Mouse (Mus musculus): ENCODE measurements at regions not wholly inside any gene's neighbourhood (a gene's known extent, or its start where the extent isn't known, plus 50 kb on each side); places are given as distances from the start of the nearest gene placed in this dataset.

DNA sequence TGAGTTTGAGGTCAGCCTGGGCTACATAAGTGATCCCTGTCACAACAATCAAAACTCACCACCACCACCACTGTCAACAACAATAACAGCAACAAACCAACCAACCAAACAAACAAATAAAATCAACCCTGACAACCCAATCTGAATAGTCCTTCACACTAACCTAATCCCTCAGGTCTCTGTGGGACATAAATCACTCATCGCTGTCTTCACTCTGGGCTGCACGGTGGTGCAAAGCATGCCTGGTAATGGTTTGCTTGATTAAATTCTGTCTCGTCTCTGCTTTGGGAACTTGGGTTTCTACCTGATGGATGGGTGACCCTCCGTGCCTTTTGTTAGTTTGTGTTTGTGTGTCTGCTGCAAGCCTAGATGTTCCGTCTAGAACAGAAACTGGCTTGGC lies 100.6 kb downstream of the Slc17a6 start:
- DNase-seq (ENCODE audit: low spot score): no peak
- intact Hi-C loops (cut with DNase I): no loop called here

DNA sequence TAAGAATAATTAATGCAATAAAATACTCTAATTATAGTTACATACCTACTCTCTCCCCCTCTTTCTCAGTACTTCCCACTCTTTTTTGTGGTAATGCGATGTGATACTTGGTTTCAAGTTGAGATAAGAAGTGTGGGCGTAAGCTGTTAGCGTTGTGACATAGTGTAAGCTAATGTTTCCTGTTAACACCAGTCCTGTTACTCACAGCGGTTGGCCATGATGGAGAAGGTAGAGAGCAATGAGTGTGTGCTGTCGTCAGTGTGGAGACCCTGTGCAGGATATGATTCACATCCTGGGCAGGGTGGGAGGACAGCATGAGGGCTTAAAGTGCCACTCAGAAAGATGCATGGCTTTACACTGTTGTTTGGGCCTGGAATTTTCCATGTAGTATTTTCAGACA lies 102.1 kb downstream of the Slc17a6 start:
- intact Hi-C loops (cut with DNase I): no loop called here
- DNase-seq (ENCODE audit: low spot score): no peak

DNA sequence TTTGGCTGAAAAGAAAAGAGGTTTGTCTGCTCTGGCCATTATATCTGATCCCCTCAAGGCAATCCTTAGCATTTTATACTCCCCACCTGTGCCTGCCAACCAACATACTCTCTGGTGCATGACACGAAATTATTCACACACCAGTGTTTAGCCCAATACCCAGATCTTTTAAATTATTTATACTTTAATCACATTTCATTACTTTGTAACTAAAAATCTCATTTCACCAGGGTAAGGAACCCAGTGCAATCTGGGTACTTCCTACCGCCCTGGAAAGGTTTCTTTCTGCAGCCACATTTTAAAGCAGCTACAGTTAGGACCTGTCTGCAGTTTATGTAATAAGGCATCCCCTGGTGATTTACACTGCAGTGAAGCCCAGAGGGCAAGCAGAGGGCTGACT lies 114.5 kb downstream of the Slc17a6 start:
- DNase-seq (ENCODE audit: low spot score): no peak

DNA sequence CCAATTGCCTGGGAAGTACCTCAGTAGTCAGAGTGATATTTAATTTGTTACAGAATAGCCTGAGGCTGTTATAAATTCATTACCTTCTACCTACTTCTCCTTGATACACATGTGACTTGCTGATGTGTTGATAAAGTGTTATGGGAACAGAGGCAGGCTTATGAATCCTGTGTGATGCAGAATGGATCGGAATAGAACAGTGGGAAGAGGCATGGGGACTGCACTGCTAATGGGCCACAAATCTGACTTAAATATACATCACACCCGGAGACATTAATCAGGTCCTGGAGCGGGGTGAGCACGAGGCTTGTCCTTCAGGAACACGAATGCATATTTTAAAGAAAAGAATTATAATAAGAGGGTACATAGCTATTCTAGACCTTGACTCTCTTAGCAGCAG lies 117.8 kb downstream of the Slc17a6 start:
- intact Hi-C loops (cut with DNase I): no loop called here
- no peak for DNase-seq (ENCODE audit: low spot score)

More for the DNA sequence above, 114.5 kb downstream of the Slc17a6 start:
- intact Hi-C loops (cut with DNase I): no loop called here

DNA sequence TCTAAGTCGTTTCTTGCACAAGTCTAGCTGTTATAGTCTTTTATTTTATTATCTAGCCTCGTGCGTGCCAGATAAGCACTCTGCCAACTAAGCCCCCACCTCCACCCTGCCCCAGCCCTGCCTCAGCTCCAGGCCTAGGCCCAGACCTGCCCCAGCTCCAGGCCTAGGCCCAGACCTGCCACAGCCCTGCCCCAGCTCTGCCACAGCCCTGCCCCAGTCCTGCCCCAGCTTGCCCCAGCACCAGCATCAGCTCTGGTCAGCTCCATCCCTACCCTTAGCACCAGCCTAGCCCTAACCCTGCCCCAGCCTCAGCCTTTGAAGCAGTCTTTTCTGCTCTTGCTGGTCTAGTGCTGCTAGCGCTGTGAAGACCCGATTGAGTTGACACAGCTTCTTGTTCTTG lies 119.1 kb downstream of the Slc17a6 start:
- intact Hi-C loops (cut with DNase I): no loop called here

DNA sequence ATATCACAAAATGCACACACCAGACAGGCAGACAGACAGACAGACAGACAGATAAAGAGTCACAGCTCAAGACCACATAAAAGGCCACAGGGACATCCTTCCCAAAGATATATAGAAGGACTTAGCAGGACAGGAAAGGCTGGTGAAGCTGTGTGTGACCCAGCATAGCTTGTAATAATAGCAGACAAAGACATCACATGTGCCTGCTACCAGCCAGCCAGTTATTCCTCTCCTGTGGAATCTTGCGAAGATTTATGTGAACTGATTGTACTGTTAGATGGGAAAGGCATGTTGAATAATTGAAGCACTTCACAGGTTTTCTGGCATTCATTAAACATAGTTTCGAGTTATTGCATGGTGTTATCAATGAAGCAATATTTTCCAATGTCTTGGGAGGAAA lies 119.1 kb upstream of the Gas2 start:
- DNase-seq (ENCODE audit: low spot score): no peak
- intact Hi-C loops (cut with DNase I): no loop called here

More for the DNA sequence above, 119.1 kb downstream of the Slc17a6 start:
- DNase-seq (ENCODE audit: low spot score): no peak

DNA sequence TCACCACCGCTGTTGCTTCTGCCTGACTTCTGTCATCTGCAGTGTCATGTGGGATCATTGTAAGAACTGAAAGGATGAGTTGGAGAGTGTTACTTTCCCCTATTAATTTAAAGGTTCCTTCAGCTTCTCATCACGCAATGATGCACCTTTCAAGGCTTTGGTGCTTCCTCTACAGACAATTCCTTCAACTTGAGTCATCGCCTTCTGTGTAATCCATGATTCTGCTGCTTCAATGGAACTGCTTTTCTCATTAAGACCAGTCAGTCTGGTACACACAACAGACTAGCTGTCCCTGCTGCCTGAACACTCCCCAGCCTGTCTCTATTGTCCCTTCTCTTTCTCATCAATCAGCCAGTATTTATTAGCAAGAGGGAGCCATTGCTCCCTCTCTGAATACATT lies 116.2 kb upstream of the Gas2 start:
- intact Hi-C loops (cut with DNase I): no loop called here
- DNase-seq (ENCODE audit: low spot score): no peak

DNA sequence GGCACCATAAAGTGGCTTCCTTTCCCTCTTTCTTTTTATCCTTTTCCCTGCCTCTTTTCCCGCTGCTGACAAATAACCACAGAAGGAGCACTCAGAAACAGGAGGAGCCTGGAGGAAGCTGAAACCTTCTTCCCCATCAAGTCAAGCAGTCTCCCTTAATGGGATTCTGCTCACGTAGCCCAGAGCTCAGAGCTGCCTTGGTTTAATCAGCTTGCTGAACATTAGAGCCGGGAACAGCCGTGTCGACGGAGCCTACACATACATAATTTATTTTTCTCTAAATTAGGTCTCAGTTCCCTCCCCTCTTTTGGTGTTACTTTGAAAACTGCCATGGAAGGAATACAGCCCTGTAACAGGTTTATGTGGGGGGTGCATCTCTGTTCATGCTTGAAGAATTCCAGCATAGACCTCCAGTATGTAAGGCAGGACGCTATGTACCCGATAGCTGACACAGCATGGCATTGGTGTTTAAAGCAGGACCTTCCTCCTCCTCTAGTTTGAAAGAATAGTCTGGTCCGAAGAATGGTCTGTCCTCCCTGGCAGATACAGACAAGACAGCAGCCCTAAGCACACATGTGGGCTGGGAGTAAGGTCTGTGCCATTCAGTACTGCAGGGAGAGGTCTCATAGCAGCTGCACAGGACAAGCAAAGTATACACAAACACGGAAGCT lies 113.0 kb upstream of the Gas2 start:
- DNase-seq (ENCODE audit: low spot score): no peak
- intact Hi-C loops (cut with DNase I): no loop called here

DNA sequence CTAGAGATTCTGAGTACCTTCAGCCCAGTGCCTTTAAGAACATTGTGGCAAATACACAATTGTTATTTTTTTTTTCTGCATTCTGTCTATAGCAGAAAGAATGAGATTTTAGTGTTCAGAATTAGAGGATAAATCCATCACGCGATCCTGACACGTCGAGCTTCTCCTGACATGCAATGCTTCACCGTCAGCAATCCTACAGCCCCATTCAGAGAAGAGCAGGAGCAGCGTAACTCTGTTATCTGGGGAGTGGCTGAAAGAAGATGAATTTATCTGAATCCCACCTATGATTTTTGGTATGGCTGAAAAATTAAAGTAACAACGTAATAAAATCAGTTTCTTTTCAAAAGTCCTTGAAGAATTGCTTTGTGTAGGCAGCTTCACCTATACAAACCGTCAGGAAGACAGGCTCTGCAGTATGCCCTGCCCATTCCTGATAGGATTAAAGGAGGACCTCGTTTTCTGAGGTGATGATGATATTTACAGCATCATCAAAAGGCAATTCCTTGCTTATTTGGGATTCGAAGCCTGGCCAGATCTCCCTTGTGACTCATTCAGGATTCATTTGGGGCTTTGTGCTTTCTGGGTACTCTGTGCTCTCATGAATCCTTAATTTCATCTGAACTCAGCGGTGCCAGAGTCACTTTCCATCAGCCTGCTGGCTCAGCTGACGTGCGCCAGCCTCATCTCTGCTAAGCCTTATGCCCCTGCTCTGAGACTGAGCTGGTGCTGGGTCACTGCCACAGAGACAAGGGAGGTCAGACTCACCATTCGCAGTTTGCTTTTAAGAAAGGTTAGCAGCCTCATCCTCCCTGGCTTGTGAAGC lies 112.3 kb upstream of the Gas2 start:
- no peak for DNase-seq (ENCODE audit: low spot score)
- intact Hi-C loops (cut with DNase I): no loop called here

DNA sequence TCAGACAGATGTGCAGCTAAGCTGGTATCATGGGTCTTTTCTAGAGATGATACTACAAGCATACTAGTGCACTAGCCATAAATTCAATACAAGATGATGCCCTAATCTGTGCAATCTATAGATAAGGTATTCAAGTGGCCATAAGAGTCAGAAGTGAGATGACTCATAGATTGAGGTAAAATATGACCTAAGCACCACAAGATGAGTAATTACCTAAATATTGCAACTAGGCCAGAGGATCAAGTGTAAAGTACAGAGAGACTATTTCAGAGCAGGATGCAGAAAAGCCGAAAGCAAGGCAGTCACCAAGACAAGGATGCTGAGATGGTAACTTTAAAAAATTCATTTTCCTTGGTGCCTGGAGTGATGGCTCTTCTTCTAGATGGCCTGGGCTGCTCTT lies 111.5 kb upstream of the Gas2 start:
- intact Hi-C loops (cut with DNase I): no loop called here
- DNase-seq (ENCODE audit: low spot score): no peak

DNA sequence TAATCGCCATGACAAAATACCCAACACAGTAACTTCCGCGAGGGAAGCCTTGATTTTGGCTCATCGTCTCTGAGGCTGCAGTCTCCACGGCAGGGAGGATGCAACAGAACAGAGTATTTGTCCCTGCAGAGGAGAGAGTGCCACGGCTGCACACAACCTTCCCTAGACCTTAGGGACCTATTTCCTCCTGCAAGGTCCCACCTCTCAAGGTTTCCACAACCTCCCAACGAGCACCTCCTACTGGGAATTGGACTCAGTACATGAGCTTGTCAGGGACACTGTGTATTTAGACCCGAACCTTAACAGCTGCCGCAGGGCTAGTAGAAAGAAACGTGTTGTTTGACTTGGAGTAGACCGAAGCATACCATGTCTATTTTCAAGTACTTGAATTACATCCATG lies 108.8 kb upstream of the Gas2 start:
- intact Hi-C loops (cut with DNase I): no loop called here
- DNase-seq (ENCODE audit: low spot score): no peak

DNA sequence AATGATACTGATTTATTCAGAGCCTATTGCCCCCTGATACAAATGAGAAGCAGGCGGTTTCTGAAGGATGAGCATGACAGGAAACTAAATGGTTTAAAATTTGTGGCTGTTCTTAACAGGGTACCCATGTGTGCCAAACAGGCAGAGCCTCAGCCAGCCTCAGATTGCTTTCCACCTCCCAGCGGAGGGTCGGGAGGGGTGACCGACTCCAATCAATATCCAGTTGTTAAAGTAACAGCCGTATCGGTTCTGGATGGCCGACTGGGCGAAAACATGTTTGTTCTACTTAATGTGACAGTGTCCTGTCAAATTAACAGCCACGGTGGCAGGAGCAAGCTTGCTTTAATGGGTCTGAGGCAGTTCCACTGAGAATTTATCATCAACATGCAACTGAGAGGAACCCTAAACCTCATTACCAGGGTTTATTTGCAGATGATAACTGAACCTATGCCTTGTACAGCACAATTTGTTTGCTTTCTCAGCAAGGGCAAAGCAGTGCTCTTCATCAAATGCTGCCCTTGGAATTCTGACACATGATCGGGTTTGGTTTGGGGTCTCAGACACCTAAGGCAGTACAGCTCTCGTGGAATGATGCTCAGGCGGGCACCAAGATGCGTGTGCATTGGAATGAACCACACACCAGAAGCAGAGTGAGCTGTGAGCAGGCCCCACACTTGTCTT lies 107.5 kb upstream of the Gas2 start:
- no peak for DNase-seq (ENCODE audit: low spot score)
- intact Hi-C loops (cut with DNase I): no loop called here

DNA sequence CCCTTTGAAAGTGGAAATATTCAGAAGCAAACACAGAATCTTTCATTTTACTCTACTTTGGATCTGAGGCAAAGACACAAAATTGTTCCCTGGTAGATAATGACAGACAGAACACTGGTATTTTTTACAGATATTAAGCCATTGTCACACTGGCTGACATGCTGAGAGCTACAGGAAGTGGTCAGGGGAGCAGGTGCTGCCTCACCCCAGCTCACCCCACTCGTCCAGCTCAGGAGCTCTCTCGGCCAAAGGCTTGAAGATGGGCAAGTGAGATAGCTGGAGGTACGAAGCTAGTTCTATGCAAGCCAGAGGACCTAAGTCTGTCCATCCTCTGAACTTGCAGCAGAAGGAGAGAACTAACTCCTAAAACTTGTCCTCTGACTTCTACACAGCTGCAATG lies 105.6 kb upstream of the Gas2 start:
- intact Hi-C loops (cut with DNase I): no loop called here
- no peak for DNase-seq (ENCODE audit: low spot score)

DNA sequence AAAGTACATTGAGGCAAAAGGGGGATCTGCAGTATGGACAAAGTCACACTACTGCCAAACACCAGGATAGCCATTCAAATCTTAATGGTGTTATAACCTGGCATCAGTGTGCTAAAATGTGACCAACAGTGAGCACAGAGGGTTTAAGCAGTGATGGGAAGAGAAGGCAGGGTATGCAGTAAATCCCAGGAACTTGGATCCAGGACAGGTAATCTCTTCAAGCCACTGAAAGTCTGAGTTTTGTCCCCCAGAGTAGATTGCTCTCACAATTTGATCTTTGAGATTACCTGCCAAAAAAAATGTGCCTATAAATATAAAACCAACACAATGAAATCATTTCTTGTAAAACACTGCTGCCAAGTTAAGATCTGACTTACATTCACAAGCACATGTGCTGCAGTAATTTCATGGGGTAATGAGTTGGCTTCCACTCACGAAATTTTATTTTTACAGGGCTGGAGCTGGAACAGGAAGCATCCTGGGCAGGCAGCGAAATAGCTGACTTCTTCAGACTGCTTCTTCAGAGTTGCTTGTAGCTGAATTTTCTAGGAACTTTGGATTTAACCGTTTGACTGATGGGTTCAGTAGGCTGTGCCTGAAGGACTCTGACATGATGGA lies 102.2 kb upstream of the Gas2 start:
- intact Hi-C loops (cut with DNase I): no loop called here
- DNase-seq (ENCODE audit: low spot score): no peak

DNA sequence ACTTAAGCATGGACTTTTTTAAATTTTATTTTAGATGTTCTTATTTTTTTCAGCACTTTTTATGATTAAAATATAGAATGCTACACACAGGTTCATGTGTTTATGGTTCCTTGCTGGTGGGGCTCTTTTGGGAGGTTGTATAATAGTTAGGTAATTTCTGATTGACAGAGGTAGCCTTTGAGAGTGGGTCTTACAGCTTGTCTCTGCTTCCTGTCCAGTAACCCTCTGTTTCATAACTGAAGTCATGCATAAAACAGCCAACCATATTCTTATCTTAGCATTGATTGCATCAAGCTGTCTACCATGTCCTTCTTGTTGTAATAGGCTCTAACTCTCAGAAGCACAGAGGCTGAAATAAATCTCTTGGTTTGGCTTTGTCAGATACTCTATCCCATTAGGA lies 94.7 kb upstream of the Gas2 start:
- DNase-seq (ENCODE audit: low spot score): no peak
- intact Hi-C loops (cut with DNase I): no loop called here

DNA sequence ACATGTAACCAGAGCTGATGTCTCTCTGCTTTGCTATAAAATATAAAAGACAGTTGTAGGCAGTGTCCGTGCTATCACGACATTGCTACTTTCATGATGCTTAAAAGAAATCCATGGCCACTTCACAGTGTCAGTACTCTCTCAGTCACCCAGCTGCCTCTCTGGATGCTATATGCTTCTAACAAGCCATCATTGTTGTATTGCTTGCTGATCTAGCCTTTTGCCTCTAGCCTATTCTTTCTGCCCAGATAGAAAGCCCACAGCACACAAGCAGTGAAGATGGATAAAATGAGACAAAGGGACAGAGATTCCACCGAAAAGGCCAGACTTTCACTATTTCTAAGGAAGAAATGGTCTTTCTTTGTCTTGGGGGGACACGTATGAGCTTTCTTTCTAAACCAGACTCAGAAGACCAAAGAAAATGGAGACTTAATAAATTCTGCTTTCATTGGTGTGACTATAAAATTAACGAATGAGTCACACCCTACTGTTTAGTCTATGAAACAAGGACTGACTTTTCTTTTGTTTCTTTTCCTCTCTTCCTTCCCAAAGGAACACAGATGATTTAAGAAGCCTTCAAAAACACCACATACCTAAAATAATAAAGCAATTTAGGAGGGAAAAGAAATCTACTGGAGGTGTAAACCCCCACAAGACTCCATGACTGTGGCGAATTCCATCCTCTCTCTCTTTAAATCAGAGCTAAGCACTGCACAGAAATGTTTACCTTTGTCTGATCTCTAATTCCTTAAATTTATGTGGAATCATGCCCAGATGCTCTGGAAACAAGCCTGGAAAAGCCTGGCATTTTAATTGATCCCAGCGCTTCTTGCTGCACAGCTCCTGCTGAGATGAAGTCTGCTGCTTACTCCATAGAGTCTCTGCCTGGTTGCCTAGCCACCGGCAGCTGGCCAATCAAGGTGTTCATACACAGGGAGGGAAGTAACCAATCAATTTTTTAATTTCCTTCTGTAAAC lies 89.6 kb upstream of the Gas2 start:
- DNase-seq (ENCODE audit: low spot score): no peak
- intact Hi-C loops (cut with DNase I): loop anchor here (10.0 kb wide), 1 partner anchor 203 kb away; no protein-coding TSS in a partner anchor

DNA sequence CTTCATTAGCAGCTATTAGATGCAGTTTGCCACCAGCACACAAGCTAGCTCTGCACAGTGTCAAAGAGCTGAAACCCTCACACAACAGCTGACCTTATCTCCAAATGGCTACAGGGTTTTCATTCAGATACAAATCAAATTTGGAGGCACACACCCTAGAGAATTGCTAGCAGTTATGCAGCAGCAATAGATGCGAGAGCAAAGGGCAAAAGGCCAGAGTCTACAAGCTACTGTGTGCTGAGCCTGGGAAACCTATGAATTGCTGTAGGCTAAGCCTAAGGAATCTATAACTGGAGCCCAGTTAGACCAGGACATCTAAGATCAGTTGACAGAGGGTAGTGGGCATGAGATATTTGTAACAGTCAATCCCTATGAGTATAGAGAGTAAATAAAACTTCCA lies 85.8 kb upstream of the Gas2 start:
- intact Hi-C loops (cut with DNase I): loop anchor here (10.0 kb wide), 1 partner anchor 199 kb away; no protein-coding TSS in a partner anchor
- no peak for DNase-seq (ENCODE audit: low spot score)

DNA sequence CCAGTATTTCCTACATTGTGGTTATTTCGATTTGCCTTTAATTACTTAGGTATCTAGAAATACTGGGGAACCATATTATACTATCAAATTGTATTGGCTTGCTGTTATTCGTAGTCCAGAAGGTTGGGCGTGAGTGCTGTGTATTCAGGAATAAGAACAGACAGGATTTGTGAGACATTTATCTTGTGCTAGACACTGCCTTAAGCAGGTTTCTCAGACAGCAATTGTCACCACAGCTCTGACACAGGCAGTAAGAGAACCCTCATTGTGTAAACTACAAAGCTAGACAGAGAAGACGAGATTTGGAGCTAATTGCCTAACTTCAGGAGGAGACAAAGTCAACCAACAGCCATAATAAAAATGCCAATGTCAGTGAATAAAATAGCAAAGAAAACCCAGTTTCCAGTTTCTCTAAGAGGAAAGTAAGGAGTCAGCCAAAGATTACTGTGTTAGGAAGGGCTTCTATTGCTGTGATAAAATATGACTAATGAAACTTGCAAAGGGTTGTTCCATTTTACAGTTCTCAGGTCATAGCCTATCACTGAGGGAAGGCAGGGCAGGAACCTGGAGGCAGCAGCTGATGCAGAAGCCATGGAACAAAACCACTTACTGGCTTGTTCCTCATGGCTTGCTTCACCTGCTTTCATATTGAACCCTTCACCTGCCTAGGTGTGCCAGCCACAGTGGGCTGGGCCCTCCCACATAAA lies 78.6 kb upstream of the Gas2 start:
- no peak for DNase-seq (ENCODE audit: low spot score)
- intact Hi-C loops (cut with DNase I): no loop called here

All from heart, postnatal 25 days (tissue).